Mouse (Mus musculus): ENCODE measurements at regions not wholly inside any gene's neighbourhood (a gene's known extent, or its start where the extent isn't known, plus 50 kb on each side); places are given as distances from the start of the nearest gene placed in this dataset. TPM values are rescaled to one million over a fixed set of nuclear protein-coding genes. Genes with fewer than 3 reads are reported as not detected.

Small RNA genes in the stretch of these regions (microRNA-seq; reads per million reads assigned to microRNA genes)
- not detected for gene Gm25255
- not detected for gene Gm25871

All from left cerebral cortex, postnatal 10 days (tissue).